Mouse (Mus musculus) bone marrow, adult 2 months (tissue): ENCODE measurements around the gene Ikbke. TPM values are rescaled to one million over a fixed set of nuclear protein-coding genes. Genes with fewer than 3 reads are reported as not detected.

Experiments
- H3K27ac ChIP-seq: fragments of 200-500 bp; 2 replicates; pipeline ENCODE4 v1.5.1; 2012; ENCODE audit warnings: low read depth, mild to moderate bottlenecking, control low read depth, inconsistent platforms, low read length; ENCODE audit not compliant: control insufficient read depth, poor library complexity, insufficient read depth
- H3K4me1 ChIP-seq: fragments of 200-500 bp; 2 replicates; pipeline ENCODE4 v1.6.1; 2011; ENCODE audit warnings: low read length; ENCODE audit not compliant: control insufficient read depth, insufficient read depth
- H3K4me3 ChIP-seq: fragments of 200-500 bp; replicated peaks from 2 replicates; pipeline ENCODE3; 2011; ENCODE audit warnings: mild to moderate bottlenecking, low read depth, low read length, control low read depth; ENCODE audit not compliant: control insufficient read depth
- CTCF ChIP-seq: fragments of 200-500 bp; IDR thresholded peaks from 2 replicates; pipeline ENCODE4 v1.5.1; 2011; ENCODE audit warnings: low read length, control low read depth; ENCODE audit not compliant: control insufficient read depth, insufficient read depth
- POLR2A ChIP-seq: fragments of 200-500 bp; IDR thresholded peaks from 2 replicates; pipeline ENCODE4 v1.6.1; 2011; ENCODE audit warnings: low read depth, mild to moderate bottlenecking, control low read depth, low read length, borderline replicate concordance; ENCODE audit not compliant: control insufficient read depth
- WGBS: fragments of 180-500 bp; shearing (Covaris S2); methylation state at CpG from one replicate; pipeline ENCODE4 v1.1.7; 2018; 5-methylcytosine and 5-hydroxymethylcytosine counted together
- polyA plus RNA-seq: library from polyadenylated mRNA; stranded (reverse); fragments of >200 nt; gene quantifications from 2 replicates; pipeline ENCODE4 v1.2.4, GENCODE M21; 2011; ENCODE audit warnings: low replicate concordance; ENCODE audit not compliant: missing spikeins, insufficient read depth, insufficient read length

Gene Ikbke
- polyA plus RNA-seq, 1 experiment: 40.9 TPM

DNA sequence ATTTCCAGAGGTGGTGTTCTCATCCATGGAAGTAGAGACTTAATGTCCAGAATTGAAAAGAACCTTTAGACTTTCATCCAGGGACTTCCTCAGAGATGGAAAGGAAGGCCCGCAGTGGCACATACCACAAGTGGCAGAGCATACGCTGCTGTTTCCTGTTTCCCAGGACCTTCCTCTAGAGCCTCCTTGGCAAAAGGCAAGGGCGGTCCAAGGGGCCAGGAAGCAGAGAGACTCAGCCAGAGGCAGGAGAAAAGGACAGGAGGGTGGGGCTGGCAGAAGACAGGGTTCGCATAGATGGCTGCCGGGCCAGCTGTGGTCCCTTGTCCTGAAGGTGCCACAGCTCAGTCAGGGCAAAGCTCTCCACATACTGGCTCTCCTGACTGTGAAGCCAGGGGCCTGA is 66.5 kb downstream of the Ikbke start:
- no peak for TF ChIP-seq POLR2A
- no peak for TF ChIP-seq CTCF
- no peak overlapping the region for H3K27ac ChIP-seq

DNA sequence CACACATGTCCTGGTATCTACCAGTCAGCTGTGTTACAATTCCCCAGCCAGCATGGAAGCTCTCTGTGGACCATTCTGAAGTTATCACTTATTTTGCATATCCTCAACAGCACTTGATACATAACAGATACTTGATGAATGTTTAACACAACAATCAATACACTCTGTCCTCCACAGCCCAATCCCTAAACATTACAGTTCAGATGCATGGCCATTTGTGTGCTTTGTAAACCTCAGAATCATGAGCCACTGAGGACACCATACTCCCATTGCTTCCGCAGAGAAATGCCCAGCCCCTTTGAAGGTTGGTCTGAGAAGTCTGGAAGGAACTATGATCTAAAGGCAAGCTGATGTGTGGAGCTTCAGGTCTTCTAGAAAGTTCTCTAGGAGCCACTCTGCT is 67.8 kb downstream of the Ikbke start:
- Histone ChIP-seq H3K4me1 (no peaks in the 10 kb centered on the region; the same call in 1 of the 2 replicates), H3K27ac (no peak overlapping the region), H3K4me3 (no peak overlapping the region)
- 77% methylated on average over 1 of the region's 1 CpGs for WGBS
- no peak for TF ChIP-seq POLR2A
- no peak for TF ChIP-seq CTCF

More for the DNA sequence above, 66.5 kb downstream of the Ikbke start:
- WGBS: 41% methylated on average over 5 of the region's 5 CpGs
- Histone ChIP-seq H3K4me3 (no peak overlapping the region), H3K4me1 (no peaks in the 10 kb centered on the region; the same call in 1 of the 2 replicates)

DNA sequence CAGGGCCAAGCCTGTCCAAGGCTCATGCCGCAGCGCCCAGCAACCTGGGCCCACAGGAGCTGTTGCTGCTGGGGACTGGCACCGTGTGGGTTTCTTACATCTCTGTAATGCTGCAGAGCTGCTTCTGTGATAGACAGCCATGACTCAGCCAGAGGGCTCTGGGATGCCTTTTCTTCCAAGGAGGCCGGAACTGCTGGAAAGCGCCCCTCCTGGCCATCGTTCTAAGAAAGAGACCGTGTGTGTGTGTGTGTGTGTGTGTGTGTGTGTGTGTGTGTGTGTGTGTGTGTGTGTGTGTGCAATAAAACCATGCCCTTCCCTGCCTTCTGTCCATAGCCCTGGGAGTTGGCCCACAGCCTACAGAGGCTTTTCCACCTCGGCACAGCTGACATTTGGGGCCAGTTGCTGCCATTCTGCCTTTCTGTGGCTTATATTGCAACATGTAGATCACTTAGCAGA is 69.4 kb downstream of the Ikbke start:
- 69% methylated on average over 8 of the region's 8 CpGs for WGBS
- Histone ChIP-seq H3K4me1 (no peaks in the 10 kb centered on the region), H3K4me3 (no peak overlapping the region), H3K27ac (no peak overlapping the region)
- TF ChIP-seq CTCF: no peak

DNA sequence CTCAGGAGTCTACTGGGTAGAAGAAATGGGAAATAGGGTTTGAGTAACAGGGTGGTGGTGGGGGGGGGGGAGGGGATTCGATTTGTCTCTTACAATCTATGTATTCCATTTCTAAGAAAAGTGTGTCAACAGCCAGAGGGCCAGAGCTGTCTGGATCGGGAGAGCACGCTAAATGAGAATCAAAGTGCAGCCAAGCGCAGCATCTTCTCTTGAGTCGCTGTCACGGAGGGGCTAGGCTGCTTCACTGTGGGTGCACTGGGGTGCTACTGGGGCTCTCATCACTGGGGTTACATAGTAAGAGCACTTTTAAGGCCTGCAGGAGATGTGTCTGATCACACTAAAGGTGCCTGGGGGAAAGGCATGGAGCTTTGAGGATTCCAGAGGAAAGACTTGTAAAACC is 70.6 kb downstream of the Ikbke start:
- 83% methylated on average over 6 of the region's 6 CpGs for WGBS
- H3K4me1 ChIP-seq: no peaks in the 10 kb centered on the region

DNA sequence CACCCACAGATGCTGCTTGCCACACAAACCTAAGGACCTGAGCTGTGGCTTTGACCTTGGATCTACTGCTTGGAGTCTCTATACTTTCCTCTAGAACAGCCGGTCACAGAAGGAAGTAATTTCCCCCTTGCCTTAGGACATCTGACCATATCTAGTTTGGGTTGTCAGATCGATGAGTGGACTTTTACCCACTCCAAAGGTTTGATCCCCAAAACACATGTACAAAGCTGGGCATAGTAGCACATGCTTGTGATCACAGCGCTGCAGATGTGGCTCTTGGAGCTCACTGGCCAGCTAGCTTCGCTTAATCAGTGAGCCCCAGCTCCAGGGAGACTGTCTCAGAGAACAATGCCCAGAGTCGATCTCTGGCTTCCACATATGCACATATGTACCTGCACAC is 71.3 kb downstream of the Ikbke start:
- no peaks in the 10 kb centered on the region for H3K4me1 ChIP-seq
- H3K4me3 ChIP-seq: no peak overlapping the region
- WGBS: 82% methylated on average over 5 of the region's 5 CpGs
- no peak for TF ChIP-seq POLR2A
- TF ChIP-seq CTCF: no peak
- no peak overlapping the region for H3K27ac ChIP-seq

More for the DNA sequence above, 70.6 kb downstream of the Ikbke start:
- Histone ChIP-seq H3K4me3 (no peak overlapping the region), H3K27ac (no peak overlapping the region)
- TF ChIP-seq CTCF: no peak
- no peak for TF ChIP-seq POLR2A

DNA sequence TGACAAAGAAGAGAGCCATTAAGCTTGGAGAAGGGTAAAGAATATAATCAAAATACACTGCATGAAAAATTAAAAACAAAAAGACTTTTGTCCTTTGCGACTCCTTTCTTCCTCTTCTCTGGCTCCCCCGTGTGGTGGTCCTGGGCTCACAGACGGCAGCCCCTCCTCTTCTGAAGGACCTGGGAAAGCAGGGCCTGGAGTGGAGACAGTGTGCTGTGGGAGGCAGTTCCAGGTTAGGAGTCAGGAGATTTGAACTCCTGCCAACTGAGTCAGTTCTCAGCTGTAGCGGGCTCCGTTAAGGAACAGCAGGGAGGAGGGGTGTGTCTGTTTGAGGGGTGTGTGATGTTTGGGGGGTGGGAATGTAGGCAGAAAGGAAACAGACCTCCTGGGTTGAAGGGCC is 71.9 kb downstream of the Ikbke start:
- Histone ChIP-seq H3K27ac (no peak overlapping the region), H3K4me1 (no peaks in the 10 kb centered on the region), H3K4me3 (no peak overlapping the region)
- 6% methylated on average over 5 of the region's 5 CpGs for WGBS
- TF ChIP-seq POLR2A (no peak), CTCF (peak; percentile 84)

DNA sequence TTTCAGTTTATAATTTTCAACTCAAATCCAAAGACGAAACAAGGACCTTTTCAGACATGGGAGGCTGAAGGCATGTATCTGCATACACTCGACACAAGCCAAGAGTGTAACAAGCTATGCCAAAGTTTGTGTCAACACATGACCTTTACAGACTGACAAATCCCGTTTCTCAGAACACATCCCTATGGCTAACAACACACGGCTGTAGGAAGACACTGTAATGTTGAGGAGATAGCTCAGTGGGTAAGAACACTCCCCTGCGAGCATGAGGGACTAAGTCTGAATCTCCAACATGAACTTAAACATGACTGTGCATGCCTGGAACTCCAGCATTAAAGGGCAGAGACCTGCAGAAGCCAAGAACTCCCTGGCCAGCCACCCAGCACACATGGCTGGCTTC is 73.1 kb downstream of the Ikbke start:
- 76% methylated on average over 5 of the region's 5 CpGs for WGBS
- no peak overlapping the region for H3K27ac ChIP-seq
- no peaks in the 10 kb centered on the region for H3K4me1 ChIP-seq
- TF ChIP-seq CTCF (no peak), POLR2A (no peak)
- H3K4me3 ChIP-seq: no peak overlapping the region

DNA sequence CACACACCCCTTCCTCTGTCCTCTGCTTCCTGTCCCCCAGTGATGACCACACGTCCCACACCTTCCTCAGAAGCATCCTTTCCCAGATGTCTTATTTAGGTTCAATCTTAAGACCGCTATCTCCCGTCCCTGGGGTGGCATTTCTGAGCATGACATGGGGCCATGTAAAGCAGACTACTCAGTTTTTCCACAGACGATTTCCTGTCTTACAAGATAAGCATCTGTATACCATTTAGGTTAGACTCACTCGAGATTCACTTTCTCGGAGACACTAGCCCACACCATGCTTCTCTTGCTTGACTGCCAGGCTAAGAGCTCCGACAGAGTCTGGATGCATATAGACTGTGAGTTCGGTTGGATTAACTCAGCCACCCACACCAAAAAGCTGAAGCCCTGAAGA is 74.9 kb downstream of the Ikbke start:
- no peak for TF ChIP-seq CTCF
- TF ChIP-seq POLR2A: no peak
- H3K4me1 ChIP-seq: no peaks in the 10 kb centered on the region; the same call in 1 of the 2 replicates
- H3K4me3 ChIP-seq: no peak overlapping the region
- WGBS: 39% methylated on average over 8 of the region's 8 CpGs
- H3K27ac ChIP-seq: no peak overlapping the region

Other genes with a start within 250 kb of the Ikbke start
- gene Mapkapk2, start 181.8 kb downstream of the Ikbke start, polyA plus RNA-seq: 22.7 and 38.1 TPM in 2 replicates
- gene Dyrk3, start 141.3 kb downstream of the Ikbke start, polyA plus RNA-seq: 7.5 and 13.4 TPM in 2 replicates
- gene Eif2d, start 126.4 kb downstream of the Ikbke start, polyA plus RNA-seq: 18.9 and 25.3 TPM in 2 replicates
- 12.7 and 21.8 TPM in 2 replicates for gene Rassf5, start 34.3 kb downstream of the Ikbke start, polyA plus RNA-seq
- 15.8 and 27.2 TPM in 2 replicates for gene Srgap2, start 247.7 kb upstream of the Ikbke start, polyA plus RNA-seq
- gene Fam72a, start 248.3 kb upstream of the Ikbke start, polyA plus RNA-seq: 2.4 and 5.5 TPM in 2 replicates